Mouse (Mus musculus) activated CD4-positive, CD25-positive, alpha-beta regulatory T cell (primary cell): ENCODE data around the gene Adra2b. TPM values are rescaled to one million over a fixed set of nuclear protein-coding genes. Genes with fewer than 3 reads are reported as not detected.

Experiments
- polyA plus RNA-seq, 2 experiments: library from polyadenylated mRNA; unstranded; fragments of 100-300 nt; shearing (Covaris generic); gene quantifications; one replicate each; pipeline ENCODE4 v1.2.1; 2017

The Adra2b gene
- under 1 TPM in 1 of 2 experiments, not detected in 1; 0.15 TPM for polyA plus RNA-seq

GRCm38 (mm10) chr2:127362459-127363281 is at the start of gene Adra2b:
Gene Adra2b, plus strand, starts transcription at chr2:127363208.

GRCm38 (mm10) chr2:127335767-127336496 is 27.1 kb upstream of the Adra2b start, which contains the start of gene Dusp2:
Gene Dusp2, plus strand, starts transcription at chr2:127336159.

GRCm38 (mm10) chr2:127338416-127338815 is 24.6 kb upstream of the Adra2b start, which contains the start of gene Astl:
Gene Astl, plus strand, starts transcription at chr2:127338639.

Other genes starting within 250 kb of the Adra2b start
- 10 to 100 TPM; 19.1 to 20.0 TPM for gene Ncaph, start 229.3 kb upstream of the Adra2b start, polyA plus RNA-seq
- gene Itpripl1, start 219.8 kb upstream of the Adra2b start, polyA plus RNA-seq: 1 to 10 TPM; 6.7 to 7.8 TPM
- gene 1810024B03Rik, start 154.9 kb upstream of the Adra2b start, polyA plus RNA-seq: 1 to 10 TPM in 1 of 2 experiments, under 1 TPM in 1; 0.57 to 1.4 TPM
- gene Snrnp200, start 154.8 kb upstream of the Adra2b start, polyA plus RNA-seq: 10 to 100 TPM; 40.1 to 72.2 TPM
- 10 to 100 TPM; 70.5 to 83.6 TPM for gene Ciao1, start 115.4 kb upstream of the Adra2b start, polyA plus RNA-seq
- gene Tmem127, start 115.3 kb upstream of the Adra2b start, polyA plus RNA-seq: 10 to 100 TPM; 30.2 to 49.1 TPM
- 100 to 1,000 TPM in 1 of 2 experiments, 10 to 100 TPM in 1; 63.9 to 105 TPM for gene Stard7, start 93.0 kb upstream of the Adra2b start, polyA plus RNA-seq
- 100 to 1,000 TPM; 263 to 563 TPM for gene Dusp2, start 27.0 kb upstream of the Adra2b start, polyA plus RNA-seq
- under 1 TPM; 0.17 to 0.42 TPM for gene Astl, start 24.6 kb upstream of the Adra2b start, polyA plus RNA-seq
- gene Gpat2, start 62.0 kb downstream of the Adra2b start, polyA plus RNA-seq: under 1 TPM in 1 of 2 experiments, not detected in 1; 0.97 TPM
- gene Fahd2a, start 81.4 kb downstream of the Adra2b start, polyA plus RNA-seq: 10 to 100 TPM; 36.5 to 37.9 TPM
- gene Kcnip3, start 158.9 kb downstream of the Adra2b start, polyA plus RNA-seq: under 1 TPM; 0.32 to 0.58 TPM
- gene Prom2, start 178.3 kb downstream of the Adra2b start, polyA plus RNA-seq: under 1 TPM in 1 of 2 experiments, not detected in 1; 0.28 TPM
- 1 to 10 TPM in 1 of 2 experiments, under 1 TPM in 1; 0.87 to 1.2 TPM for gene Zfp661, start 223.9 kb downstream of the Adra2b start, polyA plus RNA-seq
- gene Mrps5, start 224.0 kb downstream of the Adra2b start, polyA plus RNA-seq: 100 to 1,000 TPM in 1 of 2 experiments, 10 to 100 TPM in 1; 84.9 to 123 TPM